Mouse (Mus musculus) midbrain, embryonic 13.5 days (tissue): ENCODE measurements around the gene Arhgap42. TPM values are rescaled to one million over a fixed set of nuclear protein-coding genes. Genes with fewer than 3 reads are reported as not detected.
A peak's percentile ranks its signal among the peaks of the same experiment; 100 is the strongest.

ENCODE experiments used
- ATAC-seq: fragments of 200-750 bp; cut with Nextera tagmentation; 2 replicates; pipeline ENCODE4 v1.8.0; 2017; ENCODE audit warnings: mild to moderate bottlenecking, moderate TSS enrichment, moderate library complexity
- H3K27ac ChIP-seq: fragments of 300-500 bp; sonication (generic); 2 replicates; pipeline ENCODE4 v1.5.1; 2015; ENCODE audit warnings: inconsistent platforms, mild to moderate bottlenecking, moderate library complexity
- H3K27me3 ChIP-seq: fragments of 300-500 bp; sonication (generic); 2 replicates; pipeline ENCODE4 v1.6.1; 2015; ENCODE audit warnings: mild to moderate bottlenecking, inconsistent platforms
- H3K36me3 ChIP-seq: fragments of 300-500 bp; sonication (generic); 2 replicates; pipeline ENCODE4 v1.6.1; 2015; ENCODE audit warnings: mild to moderate bottlenecking, inconsistent platforms
- H3K4me1 ChIP-seq: fragments of 300-500 bp; sonication (generic); replicated peaks from 2 replicates; pipeline ENCODE4 v1.6.1; 2015; ENCODE audit warnings: inconsistent platforms
- H3K4me2 ChIP-seq: fragments of 300-500 bp; sonication (generic); replicated peaks from 2 replicates; pipeline ENCODE4 v1.6.1; 2015; ENCODE audit warnings: moderate library complexity, mild to moderate bottlenecking, inconsistent platforms
- H3K4me3 ChIP-seq: fragments of 300-500 bp; sonication (generic); replicated peaks from 2 replicates; pipeline ENCODE4 v1.5.1; 2015; ENCODE audit warnings: mild to moderate bottlenecking, inconsistent platforms
- H3K9ac ChIP-seq: fragments of 300-500 bp; sonication (generic); replicated peaks from 2 replicates; pipeline ENCODE4 v1.6.1; 2015; ENCODE audit warnings: mild to moderate bottlenecking, inconsistent platforms
- H3K9me3 ChIP-seq: fragments of 300-500 bp; sonication (generic); 2 replicates; pipeline ENCODE4 v1.6.1; 2016; ENCODE audit warnings: mild to moderate bottlenecking, inconsistent platforms
- WGBS: fragments of 180-500 bp; shearing (Covaris S2); methylation state at CpG from one replicate; pipeline ENCODE4 v1.1.7; 2015; 5-methylcytosine and 5-hydroxymethylcytosine counted together
- polyA plus RNA-seq: library from polyadenylated mRNA; unstranded; fragments of >200 nt; fragmentation: Nextera tagmentation; extraction: Ambion mirVana; gene quantifications from 2 replicates; pipeline ENCODE4 v1.2.1, GENCODE M21; 2015

Arhgap42 gene
- polyA plus RNA-seq, 1 experiment from 2014 or later: 19.5 TPM

DNA sequence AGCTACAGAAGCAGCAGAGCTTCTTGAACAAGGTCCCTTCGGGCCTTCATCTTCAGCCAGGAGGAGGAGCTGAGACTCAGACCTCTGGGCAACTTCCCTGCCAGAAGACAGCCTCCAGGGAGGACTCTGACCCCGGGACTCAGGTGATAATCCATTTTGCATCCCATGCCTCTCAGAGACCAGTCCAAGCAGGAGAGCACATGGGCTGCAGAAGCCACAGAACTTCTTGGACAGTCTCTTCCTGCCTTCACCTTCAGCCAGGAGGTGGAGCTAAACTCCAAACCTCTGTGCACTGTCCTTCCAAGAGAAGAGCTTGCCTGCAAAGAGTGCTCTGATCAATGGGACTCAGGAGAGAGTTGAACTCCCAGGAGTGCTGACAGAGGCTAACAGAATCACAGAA is 155.5 kb downstream of the Arhgap42 start:
- ATAC-seq: no peak
- no peak overlapping the region for H3K4me2 ChIP-seq
- no peaks in the 10 kb centered on the region for H3K9me3 ChIP-seq
- no peaks in the 10 kb centered on the region for H3K27me3 ChIP-seq
- no peak overlapping the region for H3K9ac ChIP-seq
- WGBS: 82% methylated on average over 2 of the region's 2 CpGs
- no peak overlapping the region for H3K4me3 ChIP-seq
- no peaks in the 10 kb centered on the region for H3K4me1 ChIP-seq
- no peak overlapping the region for H3K27ac ChIP-seq
- no peaks in the 10 kb centered on the region for H3K36me3 ChIP-seq

DNA sequence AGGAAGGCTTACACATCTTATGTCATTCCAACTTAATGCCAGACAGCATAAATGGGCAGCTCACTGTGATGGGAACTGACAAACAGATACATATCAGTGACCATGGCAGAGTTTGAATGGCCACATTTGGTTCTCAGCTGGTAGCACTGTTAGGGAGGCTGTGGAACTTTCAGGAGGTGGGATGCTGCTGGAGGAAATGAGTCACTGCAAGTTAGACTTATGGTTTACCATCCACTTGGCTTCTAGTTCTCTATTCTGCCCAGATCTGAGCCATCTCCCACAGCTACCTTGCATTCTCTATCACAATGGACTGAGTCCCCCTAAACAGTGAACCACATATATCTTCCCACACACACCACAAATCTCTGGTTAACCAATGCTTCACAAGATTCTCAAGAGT is 186.0 kb downstream of the Arhgap42 start:
- Histone ChIP-seq H3K9me3 (no peaks in the 10 kb centered on the region), H3K27ac (no peak overlapping the region), H3K27me3 (no peaks in the 10 kb centered on the region), H3K36me3 (peaks cover 3% of the 10 kb centered on the region; the same call in 1 of the 2 replicates), H3K9ac (no peak overlapping the region), H3K4me2 (no peak overlapping the region), H3K4me3 (no peak overlapping the region), H3K4me1 (no peaks in the 10 kb centered on the region)
- no peak for ATAC-seq

DNA sequence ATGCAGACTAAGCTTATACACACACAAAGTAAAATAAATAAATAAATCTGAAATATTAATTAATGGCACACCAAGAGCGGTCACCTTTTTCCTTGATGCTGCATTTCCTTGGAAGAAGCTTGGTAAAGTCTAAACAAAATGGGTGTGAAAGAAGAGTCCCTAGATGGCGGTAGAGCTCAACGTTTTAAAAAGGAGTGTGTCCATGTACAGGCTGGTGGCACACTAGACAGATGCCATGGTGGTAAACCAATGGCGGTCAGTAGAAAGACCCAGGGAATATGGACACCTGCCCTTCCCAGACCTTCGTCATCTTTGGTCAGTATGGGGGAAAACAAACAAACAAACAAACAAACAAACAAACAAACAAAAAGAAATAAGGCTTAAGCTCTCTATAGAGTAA is 187.7 kb downstream of the Arhgap42 start:
- Histone ChIP-seq H3K4me2 (no peak overlapping the region), H3K27ac (no peak overlapping the region), H3K9me3 (no peaks in the 10 kb centered on the region), H3K9ac (no peak overlapping the region), H3K4me1 (no peaks in the 10 kb centered on the region), H3K36me3 (no peaks in the 10 kb centered on the region), H3K27me3 (no peaks in the 10 kb centered on the region), H3K4me3 (no peak overlapping the region)
- 49% methylated on average over 5 of the region's 5 CpGs for WGBS
- peak; percentile 69; the same call in 1 of the 2 replicates for ATAC-seq

DNA sequence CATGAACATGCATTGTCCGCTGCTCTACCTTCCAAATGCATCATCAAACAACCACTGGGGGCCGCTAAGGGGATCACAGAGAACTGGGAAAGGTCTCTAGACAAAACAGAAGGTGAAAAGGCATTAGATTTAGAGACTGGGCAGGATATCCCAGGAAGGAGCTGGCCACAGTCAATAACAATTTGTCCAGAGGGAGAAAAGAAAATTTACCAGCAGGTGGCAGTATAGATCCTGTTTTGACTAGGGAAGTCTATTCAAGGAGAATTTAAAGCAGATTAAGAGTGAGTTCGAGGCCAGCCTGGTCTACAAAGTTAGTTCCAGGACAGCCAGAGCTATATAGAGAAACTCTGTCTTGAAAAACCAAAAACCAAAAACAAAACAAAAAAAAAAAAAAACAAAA is 189.7 kb downstream of the Arhgap42 start:
- ATAC-seq: no peak
- no peaks in the 10 kb centered on the region for H3K9me3 ChIP-seq
- WGBS: 56% methylated on average over 3 of the region's 3 CpGs
- no peak overlapping the region for H3K9ac ChIP-seq
- H3K4me1 ChIP-seq: no peaks in the 10 kb centered on the region
- no peak overlapping the region for H3K4me3 ChIP-seq
- no peaks in the 10 kb centered on the region for H3K36me3 ChIP-seq
- no peak overlapping the region for H3K27ac ChIP-seq
- no peaks in the 10 kb centered on the region for H3K27me3 ChIP-seq
- H3K4me2 ChIP-seq: no peak overlapping the region

DNA sequence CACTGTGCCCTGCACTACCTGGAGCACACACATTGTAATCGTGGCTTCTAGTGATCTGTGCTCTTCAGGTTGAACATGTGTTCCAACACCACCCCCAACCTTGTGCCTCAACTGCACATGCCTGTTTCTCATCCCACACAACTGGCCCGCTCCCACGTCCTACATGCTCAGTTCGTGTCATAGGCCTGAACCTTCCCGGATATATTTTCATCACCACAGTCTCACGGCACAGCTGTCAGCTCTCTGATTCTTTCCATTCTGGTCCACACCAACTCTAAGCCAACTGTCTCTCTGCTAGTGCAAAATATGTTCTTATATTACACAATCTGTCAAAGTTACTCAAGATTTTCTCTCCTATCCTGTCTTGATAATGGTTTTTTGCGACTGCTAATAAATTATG is 197.9 kb downstream of the Arhgap42 start:
- Histone ChIP-seq H3K4me3 (no peak overlapping the region), H3K4me2 (no peak overlapping the region), H3K9ac (no peak overlapping the region), H3K9me3 (no peaks in the 10 kb centered on the region), H3K27ac (no peak overlapping the region), H3K36me3 (no peaks in the 10 kb centered on the region), H3K4me1 (no peaks in the 10 kb centered on the region), H3K27me3 (no peaks in the 10 kb centered on the region)
- 94% methylated on average over 7 of the region's 7 CpGs for WGBS
- ATAC-seq: no peak

DNA sequence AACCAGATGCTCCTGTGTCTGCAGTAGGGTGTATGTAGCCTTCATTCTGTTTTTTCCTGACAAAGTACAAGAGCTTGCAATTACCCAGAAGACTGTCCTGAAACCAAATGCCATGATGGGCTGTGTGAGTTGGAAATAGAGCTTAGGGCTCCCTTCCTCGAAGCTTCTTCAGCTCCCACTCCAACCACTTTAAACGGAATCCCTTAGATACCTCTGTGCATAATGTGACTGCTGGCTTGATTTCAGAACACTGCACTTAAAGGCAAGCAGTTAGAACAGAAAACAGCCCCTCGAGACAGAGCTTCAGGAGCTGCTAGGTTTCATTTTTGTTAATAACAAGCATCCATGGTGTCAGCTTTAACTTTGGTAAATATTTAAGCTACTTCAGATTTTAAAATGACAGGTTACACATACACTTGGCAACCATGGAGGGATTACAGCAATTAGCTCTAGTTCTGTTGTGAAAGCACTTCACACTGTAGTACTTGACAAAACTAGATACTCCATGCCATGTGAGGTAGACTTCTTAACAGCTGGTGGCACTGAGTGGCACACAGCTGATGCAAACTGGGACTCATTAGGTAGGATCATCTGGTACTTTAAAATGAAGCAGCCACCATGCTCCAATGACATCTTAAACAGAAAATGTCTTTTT is 201.8 kb downstream of the Arhgap42 start:
- Histone ChIP-seq H3K36me3 (no peaks in the 10 kb centered on the region), H3K4me2 (no peak overlapping the region), H3K9me3 (no peaks in the 10 kb centered on the region), H3K27ac (no peak overlapping the region), H3K9ac (no peak overlapping the region), H3K4me3 (no peak overlapping the region), H3K27me3 (no peaks in the 10 kb centered on the region), H3K4me1 (no peaks in the 10 kb centered on the region)
- 0 out of 2 replicates have a peak, but pooled peaks have one; percentile 30 for ATAC-seq
- 84% methylated on average over 3 of the region's 3 CpGs for WGBS

DNA sequence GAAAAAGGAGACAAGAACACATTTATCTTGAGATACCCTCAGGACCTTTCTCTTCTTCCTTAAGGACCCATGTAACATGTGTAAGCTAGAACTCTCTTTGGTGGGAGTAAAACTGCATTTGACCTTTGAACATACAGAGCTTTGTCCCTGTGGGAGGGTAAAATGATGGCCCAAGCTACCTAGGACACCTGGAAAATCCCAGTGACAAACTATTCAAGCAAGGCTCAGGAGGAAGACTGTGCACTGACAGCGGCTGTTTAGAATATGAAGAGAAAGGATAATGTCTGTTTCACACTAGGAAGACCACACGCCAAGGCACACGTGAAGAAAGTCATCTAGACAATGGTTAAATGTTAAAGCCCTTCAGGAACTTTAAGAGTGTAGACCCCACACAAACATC is 211.0 kb downstream of the Arhgap42 start:
- H3K27me3 ChIP-seq: no peaks in the 10 kb centered on the region
- H3K9me3 ChIP-seq: no peaks in the 10 kb centered on the region
- no peak overlapping the region for H3K27ac ChIP-seq
- peaks cover 9% of the 10 kb centered on the region for H3K4me1 ChIP-seq
- H3K4me2 ChIP-seq: no peak overlapping the region
- WGBS: 41% methylated on average over 3 of the region's 3 CpGs
- no peaks in the 10 kb centered on the region for H3K36me3 ChIP-seq
- H3K9ac ChIP-seq: no peak overlapping the region
- no peak for ATAC-seq
- no peak overlapping the region for H3K4me3 ChIP-seq

DNA sequence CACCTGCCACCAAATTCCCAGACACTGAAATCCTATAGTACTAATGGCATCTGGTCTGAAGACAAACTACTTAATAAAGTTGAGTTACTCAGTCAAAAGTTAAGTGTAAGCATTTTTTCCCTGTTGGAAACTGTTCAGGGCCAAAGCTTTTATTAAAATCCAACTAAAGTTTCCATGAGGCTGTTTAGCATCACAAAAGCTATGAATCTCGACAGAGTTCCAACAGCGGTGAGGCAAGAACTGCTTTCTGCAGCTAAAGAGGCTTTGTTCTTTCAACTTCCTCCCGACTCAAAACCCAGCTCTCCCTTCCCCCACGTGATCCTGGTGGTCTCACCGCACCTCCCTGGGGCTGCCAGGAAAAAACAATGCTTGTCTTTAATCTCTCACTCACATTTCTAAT is 211.5 kb downstream of the Arhgap42 start:
- ATAC-seq: 0 out of 2 replicates have a peak, but pooled peaks have one; percentile 55
- H3K4me1 ChIP-seq: peaks cover 9% of the 10 kb centered on the region
- 2% methylated on average over 5 of the region's 5 CpGs for WGBS

DNA sequence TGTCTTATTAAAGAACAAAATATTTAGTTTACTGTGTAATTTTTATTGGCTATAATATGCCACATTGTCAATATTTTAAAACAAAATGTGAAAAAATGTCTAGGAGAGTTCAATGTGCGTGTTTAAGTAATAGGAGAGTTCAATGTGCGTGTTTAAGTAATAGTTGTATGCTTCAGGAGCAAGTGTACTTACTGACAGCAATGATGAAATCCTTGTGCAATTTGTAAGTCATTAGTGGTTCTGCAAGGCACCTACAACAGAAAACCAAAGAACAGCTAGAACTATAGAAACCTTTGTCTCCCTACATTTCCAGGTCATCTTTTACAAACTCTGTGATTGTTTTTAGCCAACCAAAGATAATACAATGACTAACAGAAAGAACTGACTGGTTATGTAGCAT is 223.8 kb downstream of the Arhgap42 start:
- no peak overlapping the region for H3K4me3 ChIP-seq
- no peak overlapping the region for H3K9ac ChIP-seq
- H3K4me2 ChIP-seq: no peak overlapping the region
- H3K27ac ChIP-seq: no peak overlapping the region
- ATAC-seq: no peak
- 88% methylated on average over 2 of the region's 2 CpGs for WGBS
- no peaks in the 10 kb centered on the region for H3K9me3 ChIP-seq
- no peaks in the 10 kb centered on the region for H3K27me3 ChIP-seq
- no peaks in the 10 kb centered on the region for H3K36me3 ChIP-seq
- no peaks in the 10 kb centered on the region for H3K4me1 ChIP-seq

More for the DNA sequence above, 211.5 kb downstream of the Arhgap42 start:
- no peak overlapping the region for H3K9ac ChIP-seq
- H3K27me3 ChIP-seq: no peaks in the 10 kb centered on the region
- H3K4me3 ChIP-seq: no peak overlapping the region
- no peak overlapping the region for H3K27ac ChIP-seq
- H3K36me3 ChIP-seq: no peaks in the 10 kb centered on the region
- H3K4me2 ChIP-seq: no peak overlapping the region
- no peaks in the 10 kb centered on the region for H3K9me3 ChIP-seq

DNA sequence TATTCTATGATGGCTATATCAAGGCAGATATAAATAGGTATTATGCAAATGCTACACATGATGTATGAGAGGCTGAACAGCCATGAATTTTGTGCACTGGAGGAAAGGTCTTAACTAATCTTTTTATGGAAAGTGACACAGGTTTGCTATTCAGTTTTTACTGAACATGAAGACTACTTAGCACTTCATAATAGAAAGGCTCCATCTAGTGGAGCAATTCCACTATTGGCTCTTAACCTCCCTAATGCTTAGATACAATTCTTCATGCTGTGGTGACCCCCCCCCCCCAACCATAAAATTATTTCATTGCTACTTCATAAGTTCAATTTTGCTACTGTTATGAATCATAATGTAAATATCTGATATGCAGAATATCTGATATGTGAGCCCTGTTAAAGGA is 237.7 kb downstream of the Arhgap42 start:
- H3K9me3 ChIP-seq: no peaks in the 10 kb centered on the region
- no peaks in the 10 kb centered on the region for H3K27me3 ChIP-seq
- peaks cover 7% of the 10 kb centered on the region for H3K36me3 ChIP-seq
- ATAC-seq: no peak
- no peak overlapping the region for H3K4me3 ChIP-seq
- no peak overlapping the region for H3K27ac ChIP-seq
- H3K4me1 ChIP-seq: no peaks in the 10 kb centered on the region
- no peak overlapping the region for H3K4me2 ChIP-seq
- no peak overlapping the region for H3K9ac ChIP-seq

DNA sequence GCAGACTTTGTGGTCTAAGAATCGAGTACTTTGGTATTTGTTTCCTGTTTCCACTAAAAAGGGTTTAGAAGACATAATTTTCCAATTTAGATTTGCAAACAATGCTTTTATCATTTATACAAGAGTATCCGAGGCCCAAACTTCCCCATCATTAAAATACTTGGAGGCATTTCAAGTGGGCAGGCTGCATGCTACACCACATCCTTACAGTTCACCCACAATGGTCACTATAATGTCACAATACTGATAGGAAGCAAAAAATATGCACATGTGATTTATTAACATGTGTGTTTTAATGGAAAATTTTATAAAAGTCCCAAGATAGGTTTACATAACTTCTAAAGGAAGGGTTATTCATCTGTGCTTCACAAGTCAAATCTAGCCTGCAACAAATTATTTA is 242.4 kb downstream of the Arhgap42 start:
- 95% methylated on average over 2 of the region's 2 CpGs for WGBS
- Histone ChIP-seq H3K4me3 (no peak overlapping the region), H3K4me1 (no peaks in the 10 kb centered on the region), H3K27me3 (no peaks in the 10 kb centered on the region), H3K27ac (no peak overlapping the region), H3K4me2 (no peak overlapping the region), H3K9ac (no peak overlapping the region), H3K36me3 (no peaks in the 10 kb centered on the region), H3K9me3 (no peaks in the 10 kb centered on the region)
- ATAC-seq: no peak

DNA sequence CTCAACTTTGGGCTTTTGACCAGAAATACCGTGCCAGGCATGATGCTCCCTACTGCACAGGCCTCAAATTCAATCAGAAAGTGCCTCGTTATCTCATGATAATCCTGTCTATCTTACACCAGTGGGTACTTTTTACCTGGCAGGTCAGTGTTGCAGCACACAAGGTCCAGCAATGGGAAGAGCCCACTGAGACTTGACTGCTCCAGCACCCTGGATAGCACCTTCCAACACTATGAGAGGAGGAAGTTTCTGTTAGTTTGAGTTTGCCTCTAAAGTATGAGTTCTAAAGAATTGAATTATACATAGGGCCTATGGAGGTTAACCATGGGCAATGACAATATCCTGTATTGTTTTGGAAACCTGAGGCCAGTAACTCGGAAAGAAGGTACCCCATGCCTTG is 256.6 kb downstream of the Arhgap42 start:
- Histone ChIP-seq H3K27ac (no peak overlapping the region), H3K4me2 (no peak overlapping the region), H3K27me3 (no peaks in the 10 kb centered on the region), H3K9ac (no peak overlapping the region), H3K9me3 (no peaks in the 10 kb centered on the region), H3K36me3 (no peaks in the 10 kb centered on the region), H3K4me1 (no peaks in the 10 kb centered on the region), H3K4me3 (no peak overlapping the region)
- WGBS: 77% methylated on average over 3 of the region's 3 CpGs
- ATAC-seq: no peak

DNA sequence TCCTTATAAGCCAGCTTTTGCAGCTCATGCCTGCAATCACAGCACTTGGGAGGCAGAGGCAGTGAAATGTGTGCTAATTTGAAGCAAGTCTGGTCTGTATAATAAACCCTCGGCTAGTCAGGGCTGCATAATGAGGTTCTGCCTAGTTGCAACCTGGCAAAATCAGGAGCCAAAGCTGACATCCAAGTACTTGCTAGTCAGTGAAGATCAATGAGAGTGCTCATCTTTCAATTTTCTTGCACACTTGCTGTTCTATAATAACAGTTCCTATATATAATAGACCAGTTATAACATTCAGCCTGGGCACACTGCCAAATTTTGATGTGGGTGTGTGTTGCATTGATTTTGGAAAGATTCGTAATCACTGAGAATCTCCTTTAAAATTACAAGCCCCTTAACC is 261.1 kb downstream of the Arhgap42 start:
- no peak for ATAC-seq
- no peaks in the 10 kb centered on the region for H3K36me3 ChIP-seq
- no peaks in the 10 kb centered on the region for H3K27me3 ChIP-seq
- no peak overlapping the region for H3K4me3 ChIP-seq
- H3K4me1 ChIP-seq: no peaks in the 10 kb centered on the region
- no peak overlapping the region for H3K9ac ChIP-seq
- H3K4me2 ChIP-seq: no peak overlapping the region
- WGBS: 59% methylated on average over 2 of the region's 2 CpGs
- no peaks in the 10 kb centered on the region for H3K9me3 ChIP-seq
- H3K27ac ChIP-seq: no peak overlapping the region
